Mouse (Mus musculus) lung, embryonic 16.5 days (tissue): Measurements from ENCODE around the gene Vmn1r228. TPM values are rescaled to one million over a fixed set of nuclear protein-coding genes. Genes with fewer than 3 reads are reported as not detected.

Source experiments
- ATAC-seq: fragments of 200-750 bp; cut with Nextera tagmentation; 2 replicates; pipeline ENCODE4 v1.8.0; 2017; ENCODE audit warnings: low read depth, mild to moderate bottlenecking, moderate library complexity
- H3K27ac ChIP-seq: fragments of 300-500 bp; sonication (generic); 2 replicates; pipeline ENCODE4 v1.5.1; 2014; ENCODE audit warnings: mild to moderate bottlenecking, control low read depth, low read length
- H3K27me3 ChIP-seq: fragments of 300-500 bp; sonication (generic); 2 replicates; pipeline ENCODE4 v1.6.1; 2014; ENCODE audit warnings: low read depth, low read length, mixed read lengths; ENCODE audit not compliant: control insufficient read depth, insufficient read depth
- H3K36me3 ChIP-seq: fragments of 300-500 bp; sonication (generic); 2 replicates; pipeline ENCODE4 v1.6.1; 2014; ENCODE audit warnings: low read length; ENCODE audit not compliant: control insufficient read depth, insufficient read depth
- H3K4me1 ChIP-seq: fragments of 300-500 bp; sonication (generic); replicated peaks from 2 replicates; pipeline ENCODE4 v1.6.1; 2014; ENCODE audit warnings: low read length, mixed read lengths; ENCODE audit not compliant: control insufficient read depth, insufficient read depth
- H3K4me2 ChIP-seq: fragments of 300-500 bp; sonication (generic); 2 replicates; pipeline ENCODE4 v1.6.1; 2014; ENCODE audit warnings: low read depth, low read length, control low read depth
- H3K4me3 ChIP-seq: fragments of 300-500 bp; sonication (generic); 2 replicates; pipeline ENCODE4 v1.5.1; 2014; ENCODE audit warnings: mild to moderate bottlenecking, low read length, control low read depth
- H3K9ac ChIP-seq: fragments of 300-500 bp; sonication (generic); 2 replicates; pipeline ENCODE4 v1.6.1; 2014; ENCODE audit warnings: low read length, control low read depth
- H3K9me3 ChIP-seq: fragments of 300-500 bp; sonication (generic); 2 replicates; pipeline ENCODE4 v1.6.1; 2016; ENCODE audit warnings: low read length; ENCODE audit not compliant: control insufficient read depth
- WGBS: fragments of 180-500 bp; shearing (Covaris S2); extraction: QIAGEN DNeasy Blood & Tissue Kit; methylation state at CpG from one replicate; pipeline ENCODE4 v1.1.7; 2014; 5-methylcytosine and 5-hydroxymethylcytosine counted together
- polyA plus RNA-seq: library from polyadenylated mRNA; unstranded; fragments of >200 nt; fragmentation: Nextera tagmentation; extraction: Ambion mirVana; gene quantifications from 2 replicates; pipeline ENCODE4 v1.2.1, GENCODE M21; 2015

Gene Vmn1r228
- not detected in 2 replicates for polyA plus RNA-seq

GRCm38 (mm10) chr17:20786057-20786456 is at the start of gene Vmn1r228:
Vmn1r228 (minus strand) TSS chr17:20786157.
- no peak for ATAC-seq
- Histone ChIP-seq H3K4me2 (no peak within 1 kb of the TSS), H3K4me3 (no peak within 1 kb of the TSS), H3K4me1 (no peaks in the 10 kb centered on the region), H3K27ac (no peak within 1 kb of the TSS), H3K9me3 (no peaks in the 10 kb centered on the region), H3K36me3 (no peaks in the 10 kb centered on the region), H3K27me3 (no peaks in the 10 kb centered on the region), H3K9ac (no peak within 1 kb of the TSS)

DNA sequence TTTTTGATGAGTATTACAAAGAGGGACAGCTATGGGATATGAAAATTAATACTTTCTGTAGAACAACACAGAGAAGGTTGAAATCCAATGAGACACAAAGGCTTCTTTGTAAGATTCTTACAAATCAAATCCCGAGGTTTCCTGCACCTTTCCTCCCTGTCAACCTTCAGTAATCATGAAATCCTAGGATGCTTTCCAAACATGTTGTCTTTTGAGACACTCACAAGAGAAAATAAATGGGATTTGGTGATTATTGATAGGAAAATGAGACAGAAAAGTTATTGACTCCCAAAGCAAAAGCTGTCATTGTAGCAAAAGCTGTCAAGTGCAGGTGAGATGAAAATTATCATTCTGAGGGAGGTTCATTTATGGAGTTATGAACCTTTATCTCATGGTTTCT is 25.3 kb upstream of the Vmn1r228 start, which contains the start of gene Vmn1r229:
TSS of gene Vmn1r229 (plus strand) at position 301 of the 400 bp plus-strand sequence.
- no peaks in the 10 kb centered on the region; the same call in 1 of the 2 replicates for H3K9me3 ChIP-seq
- H3K27me3 ChIP-seq, result no peaks in the 10 kb centered on the region
- ATAC-seq, result no peak
- H3K9ac ChIP-seq, result no peak within 1 kb of the TSS
- no peaks in the 10 kb centered on the region for H3K36me3 ChIP-seq
- WGBS, result 42% methylated on average over 1 of the region's 1 CpGs
- H3K4me2 ChIP-seq, result no peak within 1 kb of the TSS
- no peaks in the 10 kb centered on the region for H3K4me1 ChIP-seq
- H3K27ac ChIP-seq, result no peak within 1 kb of the TSS
- H3K4me3 ChIP-seq, result no peak within 1 kb of the TSS

DNA sequence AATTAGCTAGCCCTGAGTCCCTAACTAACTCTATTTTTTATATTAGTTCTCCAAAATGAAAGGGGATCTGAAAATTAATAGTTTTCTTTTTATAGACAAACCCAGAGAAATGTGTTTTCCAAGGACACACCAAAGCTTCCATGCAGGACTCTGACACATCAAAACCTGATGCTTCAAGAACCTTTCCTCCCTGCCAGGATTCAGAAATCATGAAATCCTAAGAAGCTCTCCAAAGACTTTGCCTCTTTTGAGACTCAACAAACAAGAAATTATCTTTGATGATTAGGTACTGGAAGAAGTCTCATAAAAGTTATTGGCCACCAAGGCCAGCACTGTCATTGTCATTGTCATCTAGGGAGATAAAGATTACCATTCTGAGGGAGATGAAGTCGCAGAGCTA is 56.4 kb downstream of the Vmn1r228 start, which contains the start of gene Vmn1r227:
TSS of gene Vmn1r227 (plus strand) at position 301 of the 400 bp plus-strand sequence.
- H3K4me1 ChIP-seq, result no peaks in the 10 kb centered on the region
- no peak within 1 kb of the TSS for H3K4me2 ChIP-seq
- ATAC-seq, result no peak
- WGBS, result 17% methylated on average over 1 of the region's 1 CpGs
- no peaks in the 10 kb centered on the region for H3K27me3 ChIP-seq
- H3K9ac ChIP-seq, result no peak within 1 kb of the TSS
- H3K27ac ChIP-seq, result no peak within 1 kb of the TSS
- no peak within 1 kb of the TSS for H3K4me3 ChIP-seq
- H3K9me3 ChIP-seq, result no peaks in the 10 kb centered on the region
- H3K36me3 ChIP-seq, result no peaks in the 10 kb centered on the region

Other genes starting within 250 kb of the Vmn1r228 start
- not detected in 2 replicates for gene Vmn2r109, start 221.4 kb downstream of the Vmn1r228 start, polyA plus RNA-seq
- gene Vmn2r110, start 189.7 kb downstream of the Vmn1r228 start, polyA plus RNA-seq, result 0.03 TPM in 1 of 2 replicates, not detected in the other
- not detected in 2 replicates for gene Fpr-rs3, start 161.3 kb downstream of the Vmn1r228 start, polyA plus RNA-seq
- gene Vmn1r226, start 103.3 kb downstream of the Vmn1r228 start, polyA plus RNA-seq, result not detected in 2 replicates
- gene Vmn1r227, start 56.3 kb downstream of the Vmn1r228 start, polyA plus RNA-seq, result not detected in 2 replicates
- not detected in 2 replicates for gene Vmn1r229, start 25.4 kb upstream of the Vmn1r228 start, polyA plus RNA-seq
- gene Vmn1r230, start 54.3 kb upstream of the Vmn1r228 start, polyA plus RNA-seq, result not detected in 2 replicates
- not detected in 2 replicates for gene Vmn1r231, start 118.9 kb upstream of the Vmn1r228 start, polyA plus RNA-seq
- gene Vmn1r232, start 133.6 kb upstream of the Vmn1r228 start, polyA plus RNA-seq, result not detected in 2 replicates
- gene Ppp2r1a, start 159.2 kb upstream of the Vmn1r228 start, polyA plus RNA-seq, result 362 and 364 TPM in 2 replicates
- not detected in 2 replicates for gene Vmn1r233, start 210.3 kb upstream of the Vmn1r228 start, polyA plus RNA-seq
- 12.4 and 14.4 TPM in 2 replicates for gene Zfp160, start 222.7 kb upstream of the Vmn1r228 start, polyA plus RNA-seq